Mouse (Mus musculus) cortical plate, adult 2 months (tissue): ENCODE data around the gene Zfp382.

Experiments used
- CTCF ChIP-seq: fragments of 200-500 bp; IDR thresholded peaks from 2 replicates; pipeline ENCODE4 v1.5.1; 2011; ENCODE audit warnings: mild to moderate bottlenecking, control low read depth, low read length; ENCODE audit not compliant: insufficient read depth; ENCODE audit errors: extremely low read depth
- POLR2A ChIP-seq: fragments of 200-500 bp; IDR thresholded peaks from 2 replicates; pipeline ENCODE4 v1.6.1; 2011; ENCODE audit warnings: mild to moderate bottlenecking, low read length, control low read depth; ENCODE audit not compliant: insufficient read depth; ENCODE audit errors: extremely low read depth

- TF ChIP-seq CTCF, result no peak
- TF ChIP-seq POLR2A, result no peak
Measured at GRCm38 (mm10) chr7:30154040-30154439, 32.3 kb downstream of the Zfp382 start.
